Mouse (Mus musculus) E14TG2a.4 (cell line): ENCODE data around the gene Pkm.
A peak's percentile ranks its signal among the peaks of the same experiment; 100 is the strongest.

Experiments
- H3K27me3 ChIP-seq: 2 replicates; pipeline ENCODE4 v1.6.1; 2014; ENCODE audit warnings: low read length, control low read depth; ENCODE audit not compliant: insufficient read depth
- H3K36me3 ChIP-seq: 2 replicates; pipeline ENCODE4 v1.6.1; 2014; ENCODE audit warnings: low read length, control low read depth; ENCODE audit not compliant: insufficient read depth
- H3K4me1 ChIP-seq: replicated peaks from 2 replicates; pipeline ENCODE4 v1.6.1; 2014; ENCODE audit warnings: low read depth, low read length, control low read depth
- H3K4me3 ChIP-seq: replicated peaks from 2 replicates; pipeline ENCODE4 v1.5.1; 2014; ENCODE audit warnings: mild to moderate bottlenecking, low read length
- H3K9me3 ChIP-seq: 2 replicates; pipeline ENCODE4 v1.6.1; 2014; ENCODE audit warnings: low read length, control low read depth
- CTCF ChIP-seq: conservative IDR thresholded peaks from 2 replicates; pipeline ENCODE4 v1.5.1; 2014; ENCODE audit warnings: low read length
- NANOG ChIP-seq: IDR thresholded peaks from 2 replicates; pipeline ENCODE4 v1.6.1; 2014; ENCODE audit warnings: borderline replicate concordance, low read length, mixed read lengths
- POU5F1 ChIP-seq: IDR thresholded peaks from 2 replicates; pipeline ENCODE4 v1.6.1; 2014; ENCODE audit warnings: low read length, borderline replicate concordance

Gene Pkm

DNA sequence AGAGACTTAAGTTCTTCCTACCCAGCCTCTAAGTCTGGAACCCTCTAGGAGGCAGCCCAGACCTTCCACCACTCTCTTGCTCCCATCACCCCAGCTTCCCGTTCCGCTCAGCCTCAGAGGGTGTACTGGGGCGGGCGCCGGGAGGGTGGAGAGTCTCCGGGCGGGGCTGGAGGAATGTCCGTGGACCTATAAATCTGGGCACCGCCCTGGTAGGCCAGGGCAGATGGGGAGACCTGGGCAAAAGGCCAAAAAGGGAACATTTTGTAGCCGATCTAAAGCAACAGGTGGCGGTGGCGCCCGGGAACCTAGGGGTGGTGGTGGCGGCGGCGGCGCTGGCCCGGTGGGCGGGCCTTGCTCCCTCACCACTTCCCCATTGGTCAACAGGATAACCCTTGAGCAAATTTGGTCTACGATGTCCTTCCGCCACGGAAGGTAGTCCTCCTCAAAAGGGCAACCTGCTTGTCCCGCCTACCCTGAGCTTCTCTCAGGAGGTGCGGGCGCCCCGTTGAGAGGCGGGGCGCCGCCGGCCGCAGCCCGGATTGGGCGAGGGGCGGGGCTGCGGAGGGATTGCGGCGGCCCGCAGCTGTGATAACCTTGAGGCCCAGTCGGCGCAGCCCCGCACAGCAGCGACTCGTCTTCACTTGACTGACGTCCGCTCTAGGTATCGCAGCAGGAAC, at the start of gene Pkm:
TSS of gene Pkm (plus strand) at position 411 of the 677 bp plus-strand sequence.
- Histone ChIP-seq H3K9me3 (no peaks in the 10 kb centered on the region), H3K4me1 (peaks cover 40% of the 10 kb centered on the region), H3K27me3 (no peaks in the 10 kb centered on the region), H3K4me3 (peak within 1 kb of the TSS; percentile 99), H3K36me3 (peaks cover 44% of the 10 kb centered on the region)
- TF ChIP-seq CTCF (no peak), POU5F1 (no peak), NANOG (no peak)

DNA sequence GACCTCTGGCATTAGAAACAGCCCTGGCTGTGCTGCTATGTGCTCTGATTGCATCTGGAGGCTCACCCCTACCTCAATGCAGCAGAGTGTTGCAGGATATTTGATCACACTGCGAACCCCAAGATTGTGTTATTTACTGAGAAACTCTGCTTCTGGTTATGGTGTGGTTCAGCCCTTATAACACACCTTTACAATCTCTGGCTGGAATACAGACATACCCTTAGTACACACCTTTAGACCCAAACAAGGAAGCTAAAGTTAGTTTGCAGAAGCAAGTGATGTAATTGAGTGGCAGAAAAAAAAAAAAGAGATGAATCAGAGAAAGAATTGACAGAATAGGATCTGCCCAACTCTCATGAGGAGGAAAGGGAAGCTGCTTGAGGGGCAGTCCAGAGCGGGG, 45.2 kb upstream of the Pkm start:
- TF ChIP-seq CTCF (no peak), NANOG (no peak), POU5F1 (no peak)

DNA sequence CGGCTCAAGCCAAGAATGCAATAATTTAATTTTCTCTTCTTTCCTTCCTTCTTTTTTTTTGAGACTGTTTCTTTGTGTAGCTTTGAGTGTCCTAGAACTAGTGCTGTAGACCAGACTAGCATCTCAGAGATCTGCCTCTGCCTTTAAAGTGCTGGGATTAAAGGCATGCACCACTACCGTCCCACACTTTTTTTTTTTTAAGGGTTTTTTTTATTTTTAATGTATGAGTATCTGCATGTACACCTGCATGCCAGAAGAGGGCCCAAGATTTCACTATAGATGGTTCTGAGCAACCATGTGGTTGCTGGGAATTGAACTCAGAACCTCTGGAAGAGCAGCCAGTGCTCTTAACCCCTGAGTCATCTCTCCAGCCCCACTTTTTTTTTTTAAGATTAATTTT, 40.4 kb upstream of the Pkm start:
- Histone ChIP-seq H3K9me3 (no peaks in the 10 kb centered on the region), H3K36me3 (no peaks in the 10 kb centered on the region), H3K4me1 (peaks cover 62% of the 10 kb centered on the region), H3K4me3 (peak overlapping the region; percentile 96; the same call in 1 of the 2 replicates), H3K27me3 (0 out of 2 replicates have a peak, but pooled peaks cover under 1% of the 10 kb centered on the region)
- no peak for TF ChIP-seq POU5F1
- no peak for TF ChIP-seq NANOG
- TF ChIP-seq CTCF: no peak

More for the DNA sequence above, 45.2 kb upstream of the Pkm start:
- Histone ChIP-seq H3K36me3 (no peaks in the 10 kb centered on the region), H3K27me3 (peaks cover 10% of the 10 kb centered on the region), H3K9me3 (no peaks in the 10 kb centered on the region), H3K4me3 (no peak overlapping the region), H3K4me1 (peaks cover 47% of the 10 kb centered on the region)

DNA sequence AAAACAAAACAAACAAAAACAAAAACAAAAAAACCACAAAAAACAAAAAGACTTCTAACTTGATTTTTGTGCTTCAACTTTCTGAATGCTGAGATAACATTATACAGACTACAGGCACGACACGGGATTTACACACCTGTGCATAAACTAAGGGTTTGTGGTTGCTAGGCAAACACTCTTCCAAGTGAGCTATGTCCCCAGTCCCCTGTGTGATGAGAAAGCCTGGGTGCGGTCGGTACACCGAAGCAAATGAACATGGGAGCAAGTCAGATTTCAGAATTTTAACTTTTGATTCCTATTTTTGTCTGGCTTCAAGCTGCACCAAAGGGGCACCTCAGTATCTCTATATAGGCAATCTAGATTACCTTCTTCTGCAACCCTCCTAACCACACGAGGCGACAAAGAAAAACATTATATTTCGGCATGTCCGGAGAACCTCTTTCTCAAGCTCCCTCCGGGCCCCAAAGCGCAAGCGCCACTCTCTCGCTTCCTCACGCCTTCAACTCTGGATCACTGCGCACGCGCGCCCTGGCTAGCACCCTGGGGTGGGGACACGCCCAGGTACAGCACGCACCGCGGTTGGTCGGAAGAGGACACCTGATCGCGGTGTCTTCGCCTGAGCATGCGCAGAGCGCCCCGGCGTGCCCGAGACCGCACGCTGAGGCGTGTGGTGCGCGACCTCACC, 39.4 kb upstream of the Pkm start, which contains the start of gene Parp6:
TSS of gene Parp6 (plus strand) at position 663 of the 685 bp plus-strand sequence.
- Histone ChIP-seq H3K9me3 (no peaks in the 10 kb centered on the region), H3K4me3 (peak within 1 kb of the TSS; percentile 96), H3K27me3 (no peaks in the 10 kb centered on the region), H3K36me3 (no peaks in the 10 kb centered on the region), H3K4me1 (peaks cover 56% of the 10 kb centered on the region)
- TF ChIP-seq POU5F1: no peak
- no peak for TF ChIP-seq CTCF
- TF ChIP-seq NANOG: no peak

DNA sequence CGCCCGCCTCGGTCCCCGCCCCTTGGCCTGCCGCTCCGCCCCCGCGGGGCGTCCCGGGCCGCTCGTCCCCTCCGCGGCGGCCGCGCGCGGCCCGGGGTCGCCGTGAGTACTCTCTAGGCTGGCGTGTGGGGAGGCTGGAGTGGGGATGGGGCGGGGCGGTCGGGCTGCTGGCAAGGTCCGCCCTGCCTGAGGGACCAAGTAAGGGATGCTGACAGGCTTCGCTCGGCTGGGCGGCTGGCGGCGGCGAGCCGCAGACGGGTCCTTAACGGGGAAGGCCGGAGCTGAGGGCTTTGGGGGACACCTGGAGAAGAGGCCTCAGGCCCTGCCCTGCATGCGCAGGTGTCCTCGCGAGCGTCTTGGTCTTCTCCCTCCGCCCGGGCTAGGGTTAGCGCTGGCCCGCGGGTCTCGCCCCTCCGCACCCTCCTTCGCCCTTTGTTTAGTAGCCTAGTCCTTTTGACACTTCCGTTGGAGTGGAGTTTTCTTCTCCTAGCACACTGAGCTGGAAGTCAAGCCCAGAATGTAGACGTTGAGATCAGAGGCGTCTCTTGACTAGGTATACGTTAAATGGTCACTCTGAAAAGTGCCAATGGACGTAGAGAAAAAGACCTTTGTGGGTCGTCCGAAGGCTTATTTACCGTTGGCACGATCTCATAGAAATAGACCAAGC, 38.7 kb upstream of the Pkm start:
- Histone ChIP-seq H3K4me1 (peaks cover 49% of the 10 kb centered on the region), H3K36me3 (peaks cover 3% of the 10 kb centered on the region), H3K9me3 (no peaks in the 10 kb centered on the region), H3K27me3 (no peaks in the 10 kb centered on the region), H3K4me3 (peak overlapping the region; percentile 96)
- TF ChIP-seq CTCF (no peak), POU5F1 (no peak), NANOG (no peak)

DNA sequence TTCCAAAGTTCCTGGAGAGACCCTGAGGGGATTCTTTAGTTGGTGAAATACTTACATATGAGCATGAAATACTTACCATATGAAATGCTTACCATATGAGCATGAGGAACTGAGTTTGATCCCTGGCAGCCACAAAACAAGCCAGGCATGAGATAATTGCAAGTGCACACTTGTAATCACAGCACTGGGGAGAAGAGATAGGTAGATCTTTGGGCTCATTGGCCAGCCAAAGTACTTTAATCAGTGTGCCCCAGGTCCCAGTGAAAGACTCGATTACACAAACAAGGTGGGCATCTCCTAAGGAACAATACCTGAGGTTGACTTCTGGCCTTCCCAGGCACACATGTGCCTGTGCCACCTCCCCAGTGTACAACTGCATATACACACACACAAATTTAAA, 17.8 kb upstream of the Pkm start:
- TF ChIP-seq POU5F1 (no peak), NANOG (no peak), CTCF (no peak)
- Histone ChIP-seq H3K27me3 (no peaks in the 10 kb centered on the region), H3K36me3 (peaks cover 72% of the 10 kb centered on the region), H3K4me1 (no peaks in the 10 kb centered on the region), H3K9me3 (no peaks in the 10 kb centered on the region), H3K4me3 (no peak overlapping the region)

DNA sequence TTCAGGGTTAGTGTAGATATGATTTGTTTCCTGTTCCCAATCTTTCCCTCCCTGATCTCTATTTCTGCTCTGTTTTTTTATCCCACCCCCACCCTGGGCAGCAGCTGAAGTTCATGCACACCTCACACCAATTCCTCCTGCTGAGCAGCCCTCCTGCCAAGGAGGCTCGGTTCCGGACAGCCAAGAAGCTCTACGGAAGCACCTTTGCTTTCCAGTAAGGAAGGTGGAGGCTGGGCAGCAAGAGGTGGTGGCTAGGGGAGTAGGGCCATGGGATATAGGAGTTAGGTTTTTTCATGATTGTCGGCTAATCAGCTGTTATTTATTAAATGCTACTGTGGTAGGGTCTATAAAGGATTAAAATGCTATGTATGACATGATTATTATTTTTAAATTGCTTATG, 16.2 kb upstream of the Pkm start:
- Histone ChIP-seq H3K27me3 (no peaks in the 10 kb centered on the region), H3K9me3 (no peaks in the 10 kb centered on the region), H3K4me1 (no peaks in the 10 kb centered on the region), H3K36me3 (peaks cover 59% of the 10 kb centered on the region), H3K4me3 (no peak overlapping the region)
- TF ChIP-seq POU5F1 (no peak), CTCF (no peak), NANOG (no peak)

DNA sequence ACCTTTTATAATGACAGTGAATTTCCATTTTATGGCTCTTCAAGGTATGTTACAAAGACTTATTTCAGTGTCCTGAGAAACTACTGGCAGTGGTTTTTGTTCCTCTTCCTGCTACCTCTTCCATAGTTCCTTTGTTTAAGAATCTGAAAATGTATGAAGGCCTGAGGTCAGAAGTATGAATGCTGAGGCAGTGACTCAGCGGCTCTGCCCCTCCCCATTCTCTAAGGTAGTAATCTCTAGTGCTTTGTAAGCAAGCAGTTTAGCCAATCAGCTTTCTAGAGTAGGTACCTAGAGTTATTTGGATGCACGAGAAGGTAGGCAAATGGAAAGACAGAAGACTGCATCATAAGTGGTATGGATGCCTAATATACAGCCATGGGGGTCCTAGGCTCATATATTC, 14.8 kb upstream of the Pkm start:
- no peak overlapping the region for H3K4me3 ChIP-seq
- H3K27me3 ChIP-seq: no peaks in the 10 kb centered on the region
- peaks cover 49% of the 10 kb centered on the region for H3K36me3 ChIP-seq
- no peaks in the 10 kb centered on the region for H3K9me3 ChIP-seq
- no peaks in the 10 kb centered on the region for H3K4me1 ChIP-seq
- no peak for TF ChIP-seq CTCF
- no peak for TF ChIP-seq NANOG
